Mouse (Mus musculus) MEL (cell line): ENCODE measurements around the gene Crbn.

ENCODE experiments used
- CTCF ChIP-seq, 3 experiments: IDR thresholded peaks in 2 of 3; conservative IDR thresholded peaks in 1 of 3; 2 replicates each; pipeline ENCODE4 v1.5.1; 2011 to 2012; ENCODE audit warnings: low read length in 3 of 3, low read depth in 2 of 3, mild to moderate bottlenecking in 2 of 3, improper control_type of control experiment in 1 of 3, inconsistent platforms in 1 of 3, mixed read lengths in 1 of 3, moderate library complexity in 1 of 3; ENCODE audit not compliant: control insufficient read depth in 1 of 3, insufficient read depth in 1 of 3, poor library complexity in 1 of 3, severe bottlenecking in 1 of 3
- MAX ChIP-seq: IDR thresholded peaks from 2 replicates; pipeline ENCODE4 v1.6.1; 2011; ENCODE audit warnings: low read length, improper control_type of control experiment
- USF2 ChIP-seq, 2 experiments: IDR thresholded peaks; 2 replicates each; pipeline ENCODE4 v1.6.1; 2011 to 2012; ENCODE audit warnings: improper control_type of control experiment in 2 of 2, low read length in 2 of 2, borderline replicate concordance in 1 of 2, inconsistent platforms in 1 of 2, low read depth in 1 of 2, mild to moderate bottlenecking in 1 of 2; ENCODE audit not compliant: insufficient read depth in 1 of 2

- TF ChIP-seq CTCF (IDR thresholded peaks at IDR 0.05 in 2 of 3, conservative IDR thresholded peaks at IDR 0.05 in 1 of 3; ENCODE audit: control insufficient read depth in 1 of 3, insufficient read depth in 1 of 3, low read depth in 2 of 3, low read length in 3 of 3, poor library complexity in 1 of 3, severe bottlenecking in 1 of 3), result no peak
- no peak for TF ChIP-seq MAX
- no peak for TF ChIP-seq USF2 (IDR thresholded peaks at IDR 0.05; ENCODE audit: borderline replicate concordance in 1 of 2, insufficient read depth in 1 of 2, low read depth in 1 of 2, low read length in 2 of 2)
Measured at GRCm38 (mm10) chr6:106748887-106749388, 50.9 kb downstream of the Crbn start, which contains the start of gene Il5ra.
